In genomic region chr6:77425746-77426145, GRCm38 (mm10) we compare ENCODE assay signal across 20 mouse cellular contexts.
DNase-seq lines count a peak whose midpoint lies in the region; ATAC-seq and TF ChIP-seq lines count a peak whose summit lies in the region.
"Had no signal": no experiment of that assay in that cellular context is flagged by ENCODE, and none has a peak within 500 bp of the region (broad histone marks: within the 10 kb centered on the region; RNA-seq: fewer than 3 reads in every experiment).

No protein-coding gene starts in this region.

- TF ChIP-seq POLR2A in testis, adult 2 months (IDR thresholded peaks at IDR 0.05; ENCODE audit: control insufficient read depth, low read depth, low read length) = no peak

- no peak for TF ChIP-seq CTCF in testis, adult 2 months (IDR thresholded peaks at IDR 0.05; ENCODE audit: control insufficient read depth, insufficient read depth, insufficient replicate concordance, low read depth, low read length)

- ATAC-seq in forebrain, embryonic 14.5 days = peak; percentile 52; the same call in 1 of the 2 replicates
- no peak for ATAC-seq in forebrain, embryonic 11.5 days (replicated peaks; ENCODE audit: low FRiP score)
- ATAC-seq in heart, embryonic 11.5 days (replicated peaks; ENCODE audit: insufficient number of reproducible peaks, low FRiP score, low TSS enrichment) = no peak
- ATAC-seq: intestine, postnatal 0 days; liver, embryonic 12.5 days had no signal

- H3K4me3 ChIP-seq in forebrain, embryonic 14.5 days (ENCODE audit: low read depth, low read length) = no peak overlapping the region
- H3K4me3 ChIP-seq in forebrain, embryonic 11.5 days (ENCODE audit: low read depth, low read length) = no peak overlapping the region
- peak overlapping the region; percentile 27; the same call in 1 of the 2 replicates for H3K4me3 ChIP-seq in testis, adult 2 months (ENCODE audit: control insufficient read depth, low read depth, low read length)
- H3K4me3 ChIP-seq in heart, embryonic 11.5 days (ENCODE audit: low read depth, low read length) = no peak overlapping the region
- H3K4me3 ChIP-seq: heart, embryonic 15.5 days; hindbrain, embryonic 13.5 days; limb, embryonic 10.5 days; liver, embryonic 12.5 days; midbrain, embryonic 12.5 days; neural tube, embryonic 15.5 days had no signal

- H3K4me1 ChIP-seq in forebrain, embryonic 14.5 days (ENCODE audit: control insufficient read depth, insufficient read depth, low read length) = no peaks in the 10 kb centered on the region
- H3K4me1 ChIP-seq in forebrain, embryonic 11.5 days (replicated peaks; ENCODE audit: control insufficient read depth, insufficient read depth, low read length) = no peaks in the 10 kb centered on the region
- no peaks in the 10 kb centered on the region for H3K4me1 ChIP-seq in testis, adult 2 months (ENCODE audit: control insufficient read depth, insufficient read depth, low read length)
- H3K4me1 ChIP-seq in heart, embryonic 11.5 days (ENCODE audit: control insufficient read depth, insufficient read depth, low read length) = no peaks in the 10 kb centered on the region
- H3K4me1 ChIP-seq: heart, embryonic 15.5 days; hindbrain, embryonic 13.5 days; limb, embryonic 10.5 days; liver, embryonic 12.5 days; midbrain, embryonic 12.5 days; neural tube, embryonic 15.5 days had no signal

- H3K9ac ChIP-seq in forebrain, embryonic 14.5 days (ENCODE audit: low read length) = no peak overlapping the region
- no peak overlapping the region for H3K9ac ChIP-seq in forebrain, embryonic 11.5 days (ENCODE audit: low read length)
- no peak overlapping the region for H3K9ac ChIP-seq in heart, embryonic 11.5 days (ENCODE audit: low read depth, low read length)
- H3K9ac ChIP-seq: heart, embryonic 15.5 days; hindbrain, embryonic 13.5 days; liver, embryonic 12.5 days; lung, embryonic 14.5 days; midbrain, embryonic 12.5 days; neural tube, embryonic 15.5 days had no signal

- H3K27me3 ChIP-seq in forebrain, embryonic 14.5 days (replicated peaks; ENCODE audit: control insufficient read depth, insufficient read depth, low read length) = no peaks in the 10 kb centered on the region
- H3K27me3 ChIP-seq in forebrain, embryonic 11.5 days (ENCODE audit: control insufficient read depth, insufficient read depth, low read length) = no peaks in the 10 kb centered on the region
- H3K27me3 ChIP-seq in testis, adult 2 months (ENCODE audit: control insufficient read depth, insufficient read depth, low read length) = no peaks in the 10 kb centered on the region
- H3K27me3 ChIP-seq in heart, embryonic 11.5 days (ENCODE audit: control insufficient read depth, insufficient read depth, low read length) = no peaks in the 10 kb centered on the region
- H3K27me3 ChIP-seq: CH12.LX; heart, embryonic 15.5 days; hindbrain, embryonic 13.5 days; liver, embryonic 12.5 days; midbrain, embryonic 12.5 days; neural tube, embryonic 15.5 days had no signal

- no peaks in the 10 kb centered on the region for H3K9me3 ChIP-seq in forebrain, embryonic 14.5 days (replicated peaks; ENCODE audit: control insufficient read depth, low read length)
- H3K9me3 ChIP-seq in forebrain, embryonic 11.5 days (ENCODE audit: control insufficient read depth, low read length) = no peaks in the 10 kb centered on the region
- no peaks in the 10 kb centered on the region for H3K9me3 ChIP-seq in heart, embryonic 11.5 days (replicated peaks; ENCODE audit: control insufficient read depth, low read length)
- H3K9me3 ChIP-seq: heart, embryonic 15.5 days; hindbrain, embryonic 13.5 days; limb, embryonic 10.5 days; liver, embryonic 12.5 days; midbrain, embryonic 12.5 days; neural tube, embryonic 15.5 days had no signal

- no peak overlapping the region for H3K27ac ChIP-seq in forebrain, embryonic 14.5 days (ENCODE audit: low read depth, low read length)
- no peak overlapping the region for H3K27ac ChIP-seq in forebrain, embryonic 11.5 days (ENCODE audit: low read depth, low read length)
- no peak overlapping the region for H3K27ac ChIP-seq in testis, adult 2 months (ENCODE audit: control insufficient read depth, insufficient read depth, low read depth, low read length)
- no peak overlapping the region for H3K27ac ChIP-seq in heart, embryonic 11.5 days (ENCODE audit: low read depth, low read length)
- H3K27ac ChIP-seq: heart, embryonic 15.5 days; hindbrain, embryonic 13.5 days; limb, embryonic 10.5 days; liver, embryonic 12.5 days; midbrain, embryonic 12.5 days; neural tube, embryonic 15.5 days had no signal

- H3K4me2 ChIP-seq in forebrain, embryonic 14.5 days (ENCODE audit: low read length) = no peak overlapping the region
- H3K4me2 ChIP-seq in forebrain, embryonic 11.5 days (ENCODE audit: low read depth, low read length, severe bottlenecking) = no peak overlapping the region
- no peak overlapping the region for H3K4me2 ChIP-seq in heart, embryonic 11.5 days
- H3K4me2 ChIP-seq: heart, embryonic 15.5 days; hindbrain, embryonic 13.5 days; liver, embryonic 12.5 days; lung, embryonic 14.5 days; midbrain, embryonic 12.5 days; neural tube, embryonic 15.5 days had no signal

- peak; percentile 66 for DNase-seq in forebrain, embryonic 14.5 days (ENCODE audit: low spot score)
- no peak for DNase-seq in forebrain, embryonic 11.5 days (ENCODE audit: low spot score)
- DNase-seq in testis, postnatal 10 days (ENCODE audit: low spot score) = no peak
- peak; percentile 71 to 78 for DNase-seq in cerebellum, postnatal 36 days
- no peak for DNase-seq in natural killer cell, adult 2 months (ENCODE audit: low spot score in 2 of 2)
- DNase-seq in adrenal gland, adult (ENCODE audit: inconsistent age in 2 of 2, low spot score in 1 of 2) = no peak
- DNase-seq: adrenal gland, adult 8-10 months; heart, adult 11 months; lung, embryonic 14.5 days; thymus, postnatal 4 days had no signal

- no peaks in the 10 kb centered on the region for H3K36me3 ChIP-seq in forebrain, embryonic 14.5 days (ENCODE audit: control insufficient read depth, insufficient read depth, low read length)
- H3K36me3 ChIP-seq in forebrain, embryonic 11.5 days (ENCODE audit: control insufficient read depth, insufficient read depth, low read length) = no peaks in the 10 kb centered on the region
- H3K36me3 ChIP-seq in testis, adult 2 months (ENCODE audit: control insufficient read depth, insufficient read depth, low read length) = no peaks in the 10 kb centered on the region
- no peaks in the 10 kb centered on the region for H3K36me3 ChIP-seq in heart, embryonic 11.5 days (ENCODE audit: control insufficient read depth, insufficient read depth, low read length)
- H3K36me3 ChIP-seq: heart, embryonic 15.5 days; hindbrain, embryonic 13.5 days; limb, embryonic 10.5 days; liver, embryonic 12.5 days; midbrain, embryonic 12.5 days; neural tube, embryonic 15.5 days had no signal

Comparison
In these comparisons a context has a peak if more than half of its experiments do, and no peak if none do; other contexts are left out.
1. DNase-seq: peak in forebrain, embryonic 14.5 days (single experiment) and cerebellum, postnatal 36 days (2 of 2); none in forebrain, embryonic 11.5 days (single experiment), testis, postnatal 10 days (single experiment), natural killer cell, adult 2 months (0 of 2) and adrenal gland, adult (0 of 2).